17 mouse cellular contexts compared by ENCODE assay signal in genomic region chr10:121958741-121959140, GRCm38 (mm10).
A peak's percentile ranks its signal among the peaks of the same experiment; 100 is the strongest.
DNase-seq lines count a peak whose midpoint lies in the region; ATAC-seq and TF ChIP-seq lines count a peak whose summit lies in the region.
"Had no signal": no experiment of that assay in that cellular context is flagged by ENCODE, and none has a peak within 500 bp of the region (broad histone marks: within the 10 kb centered on the region; RNA-seq: fewer than 3 reads in every experiment).

No protein-coding gene starts in this region.

- no peaks in the 10 kb centered on the region for H3K27me3 ChIP-seq in midbrain, embryonic 15.5 days (replicated peaks)
- no peaks in the 10 kb centered on the region for H3K27me3 ChIP-seq in midbrain, postnatal 0 days (ENCODE audit: insufficient read depth, low read length)
- H3K27me3 ChIP-seq in kidney, adult 2 months (replicated peaks; ENCODE audit: control insufficient read depth, insufficient read depth, low read length) = no peaks in the 10 kb centered on the region
- H3K27me3 ChIP-seq: heart, embryonic 13.5 days had no signal

- no peak overlapping the region for H3K4me2 ChIP-seq in midbrain, embryonic 15.5 days
- no peak overlapping the region for H3K4me2 ChIP-seq in midbrain, postnatal 0 days (ENCODE audit: low read depth, low read length, poor library complexity, severe bottlenecking)
- H3K4me2 ChIP-seq: heart, embryonic 13.5 days had no signal

- H3K4me1 ChIP-seq in midbrain, embryonic 15.5 days = peaks cover 32% of the 10 kb centered on the region
- H3K4me1 ChIP-seq in midbrain, postnatal 0 days (ENCODE audit: insufficient read depth, low read length) = no peaks in the 10 kb centered on the region
- H3K4me1 ChIP-seq in kidney, adult 2 months (ENCODE audit: control insufficient read depth, insufficient read depth, low read length) = peaks cover 6% of the 10 kb centered on the region; the same call in 1 of the 2 replicates

- H3K27ac ChIP-seq in midbrain, embryonic 15.5 days = peak overlapping the region; percentile 12; the same call in 1 of the 2 replicates
- no peak overlapping the region for H3K27ac ChIP-seq in midbrain, postnatal 0 days (ENCODE audit: low read depth, low read length)
- peak overlapping the region; percentile 8; the same call in 1 of the 2 replicates for H3K27ac ChIP-seq in layer of hippocampus, adult 2 months
- no peak overlapping the region for H3K27ac ChIP-seq in kidney, adult 2 months (ENCODE audit: insufficient read depth, low read depth, low read length)
- H3K27ac ChIP-seq: embryonic facial prominence, embryonic 10.5 days; heart, embryonic 13.5 days had no signal

- peak; percentile 16 for DNase-seq in layer of hippocampus, adult 11-12 months (ENCODE audit: low spot score)
- no peak for DNase-seq in layer of hippocampus, postnatal 25 days (ENCODE audit: extremely low spot score in 1 of 2, low spot score in 1 of 2)
- no peak for DNase-seq in midbrain, postnatal 0 days (ENCODE audit: low spot score)
- DNase-seq in brain, adult 2 months (ENCODE audit: low read depth, low spot score) = peak; percentile 48
- peak in 1 of 2 experiments; percentile 41 for DNase-seq in layer of hippocampus, adult 2 months (ENCODE audit: low spot score in 2 of 2)
- no peak for DNase-seq in natural killer cell, adult 2 months (ENCODE audit: low spot score in 2 of 2)
- DNase-seq in kidney, adult 2 months = no peak
- DNase-seq: adrenal gland, adult 2 months; adrenal gland, postnatal 25 days; cerebellum, postnatal 10 days; forebrain, postnatal 0 days; gastrocnemius, postnatal 36 days; heart, adult 11 months; heart, postnatal 36 days had no signal

- no peak for TF ChIP-seq POLR2A in kidney, adult 2 months (IDR thresholded peaks at IDR 0.05; ENCODE audit: low read depth, low read length)

- H3K4me3 ChIP-seq in midbrain, embryonic 15.5 days = no peak overlapping the region
- H3K4me3 ChIP-seq in midbrain, postnatal 0 days (ENCODE audit: low read depth, low read length) = no peak overlapping the region
- H3K4me3 ChIP-seq in layer of hippocampus, adult 2 months = no peak overlapping the region
- H3K4me3 ChIP-seq in kidney, adult 2 months (ENCODE audit: insufficient read depth, low read depth, low read length) = no peak overlapping the region
- H3K4me3 ChIP-seq: embryonic facial prominence, embryonic 10.5 days; heart, embryonic 13.5 days had no signal

- no peaks in the 10 kb centered on the region for H3K9me3 ChIP-seq in midbrain, embryonic 15.5 days
- H3K9me3 ChIP-seq in midbrain, postnatal 0 days (ENCODE audit: low read length) = no peaks in the 10 kb centered on the region
- H3K9me3 ChIP-seq: embryonic facial prominence, embryonic 10.5 days; heart, embryonic 13.5 days had no signal

- no peaks in the 10 kb centered on the region for H3K36me3 ChIP-seq in midbrain, embryonic 15.5 days (replicated peaks)
- no peaks in the 10 kb centered on the region for H3K36me3 ChIP-seq in midbrain, postnatal 0 days (ENCODE audit: insufficient read depth, low read length)
- H3K36me3 ChIP-seq in kidney, adult 2 months (ENCODE audit: control insufficient read depth, insufficient read depth, low read length) = no peaks in the 10 kb centered on the region
- H3K36me3 ChIP-seq: embryonic facial prominence, embryonic 10.5 days; heart, embryonic 13.5 days had no signal

- TF ChIP-seq CTCF in midbrain, postnatal 0 days (IDR thresholded peaks at IDR 0.05) = no peak
- no peak for TF ChIP-seq CTCF in layer of hippocampus, adult 2 months (conservative IDR thresholded peaks at IDR 0.05)
- no peak for TF ChIP-seq CTCF in kidney, adult 2 months (conservative IDR thresholded peaks at IDR 0.05; ENCODE audit: insufficient read depth, insufficient read length, low read depth, low read length)

- ATAC-seq in midbrain, embryonic 15.5 days (replicated peaks) = no peak
- ATAC-seq in midbrain, postnatal 0 days (ENCODE audit: low FRiP score) = no peak
- ATAC-seq: forebrain, postnatal 0 days had no signal

- H3K9ac ChIP-seq in midbrain, embryonic 15.5 days = no peak overlapping the region
- H3K9ac ChIP-seq in midbrain, postnatal 0 days (replicated peaks; ENCODE audit: low read length, poor library complexity, severe bottlenecking) = no peak overlapping the region
- H3K9ac ChIP-seq: forebrain, postnatal 0 days; heart, embryonic 13.5 days had no signal

- WGBS in midbrain, embryonic 15.5 days = 68% methylated on average over 8 of the region's 8 CpGs
- WGBS in midbrain, postnatal 0 days = 65% methylated on average over 8 of the region's 8 CpGs
- 89% methylated on average over 8 of the region's 8 CpGs for WGBS in kidney, adult 2 months

Comparison
In these comparisons a context has a peak if more than half of its experiments do, and no peak if none do; other contexts are left out.
1. DNase-seq: peak in layer of hippocampus, adult 11-12 months (single experiment) and brain, adult 2 months (single experiment); none in layer of hippocampus, postnatal 25 days (0 of 2), midbrain, postnatal 0 days (single experiment), natural killer cell, adult 2 months (0 of 2) and kidney, adult 2 months (single experiment).
2. H3K27ac ChIP-seq: peak in midbrain, embryonic 15.5 days (single experiment) and layer of hippocampus, adult 2 months (single experiment); none in midbrain, postnatal 0 days (single experiment) and kidney, adult 2 months (single experiment).